Mouse (Mus musculus) cerebellum, adult 2 months (tissue): ENCODE measurements around the gene Asb1. TPM values are rescaled to one million over a fixed set of nuclear protein-coding genes. Genes with fewer than 3 reads are reported as not detected.
A peak's percentile ranks its signal among the peaks of the same experiment; 100 is the strongest.

ENCODE experiments used
- DNase-seq, 2 experiments: peaks; one replicate each; pipeline ENCODE4 v3.0.0; 2021
- H3K27ac ChIP-seq: fragments of 200-500 bp; 2 replicates; pipeline ENCODE4 v1.5.1; 2012; ENCODE audit warnings: low read length, control low read depth, inconsistent platforms; ENCODE audit not compliant: insufficient read depth
- H3K27me3 ChIP-seq: fragments of 200-500 bp; 2 replicates; pipeline ENCODE4 v1.6.1; 2012; ENCODE audit warnings: inconsistent platforms, mild to moderate bottlenecking, low read length, moderate library complexity; ENCODE audit not compliant: control insufficient read depth, insufficient read depth
- H3K4me1 ChIP-seq: fragments of 200-500 bp; 2 replicates; pipeline ENCODE4 v1.6.1; 2011; ENCODE audit warnings: low read length; ENCODE audit not compliant: control insufficient read depth, insufficient read depth
- H3K4me3 ChIP-seq: fragments of 200-500 bp; replicated peaks from 2 replicates; pipeline ENCODE3; 2011; ENCODE audit warnings: mild to moderate bottlenecking, low read depth, low read length, control low read depth; ENCODE audit not compliant: insufficient read depth
- CTCF ChIP-seq: fragments of 200-500 bp; IDR thresholded peaks from 2 replicates; pipeline ENCODE4 v1.5.1; 2011; ENCODE audit warnings: low read depth, mild to moderate bottlenecking, control low read depth, low read length, moderate library complexity, borderline replicate concordance; ENCODE audit not compliant: insufficient read depth
- POLR2A ChIP-seq: fragments of 200-500 bp; IDR thresholded peaks from 2 replicates; pipeline ENCODE4 v1.6.1; 2011; ENCODE audit warnings: low read length, control low read depth, borderline replicate concordance; ENCODE audit not compliant: insufficient read depth
- WGBS: fragments of 180-500 bp; shearing (Covaris S2); methylation state at CpG from one replicate; pipeline ENCODE4 v1.1.7; 2018; 5-methylcytosine and 5-hydroxymethylcytosine counted together
- polyA plus RNA-seq: library from polyadenylated mRNA; depleted of rRNA; stranded (reverse); fragments of >200 nt; gene quantifications from 2 replicates; pipeline ENCODE4 v1.2.3, GENCODE M21; 2012; rRNA removed

Asb1 gene
- polyA plus RNA-seq = 17.2 and 20.1 TPM in 2 replicates

DNA sequence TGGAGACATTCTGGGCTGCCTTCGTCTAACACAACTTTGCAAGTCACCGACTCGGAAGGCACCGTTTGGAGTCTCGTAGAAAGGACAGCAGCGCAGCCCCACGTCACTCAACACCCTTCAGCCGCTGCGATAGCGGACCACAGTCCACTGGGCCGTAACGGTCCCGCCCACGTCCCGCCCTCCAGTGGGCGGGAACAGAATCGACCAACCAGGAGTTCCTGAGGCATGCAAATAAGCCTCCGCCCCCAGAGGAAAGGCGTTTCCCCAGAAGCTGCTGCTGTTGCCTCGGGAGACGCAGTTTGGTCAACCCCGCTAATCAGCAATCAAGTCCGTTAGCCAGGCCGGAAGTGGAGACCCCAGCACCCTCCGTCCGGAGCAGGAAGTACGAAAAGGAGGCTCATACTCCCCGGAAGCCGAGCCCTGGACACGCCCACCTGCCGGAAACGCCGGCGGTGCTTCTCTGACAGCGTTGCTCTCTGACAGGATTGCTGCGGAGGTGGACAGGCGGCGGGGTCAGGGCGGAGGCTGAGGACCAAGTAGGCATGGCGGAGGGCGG, at the start of gene Asb1:
Gene Asb1, plus strand, starts transcription at position 274 of the 556 bp plus-strand sequence.
- Histone ChIP-seq H3K4me3 (peak within 1 kb of the TSS; percentile 66), H3K27ac (no peak within 1 kb of the TSS), H3K4me1 (peaks cover 5% of the 10 kb centered on the region; the same call in 1 of the 2 replicates), H3K27me3 (no peaks in the 10 kb centered on the region)
- peak; percentile 91 for DNase-seq
- peak; percentile 60; the same call in 1 of the 2 replicates for TF ChIP-seq POLR2A
- no peak; the same call in 1 of the 2 replicates for TF ChIP-seq CTCF
- under 1% methylated on average over 40 of the region's 41 CpGs for WGBS

DNA sequence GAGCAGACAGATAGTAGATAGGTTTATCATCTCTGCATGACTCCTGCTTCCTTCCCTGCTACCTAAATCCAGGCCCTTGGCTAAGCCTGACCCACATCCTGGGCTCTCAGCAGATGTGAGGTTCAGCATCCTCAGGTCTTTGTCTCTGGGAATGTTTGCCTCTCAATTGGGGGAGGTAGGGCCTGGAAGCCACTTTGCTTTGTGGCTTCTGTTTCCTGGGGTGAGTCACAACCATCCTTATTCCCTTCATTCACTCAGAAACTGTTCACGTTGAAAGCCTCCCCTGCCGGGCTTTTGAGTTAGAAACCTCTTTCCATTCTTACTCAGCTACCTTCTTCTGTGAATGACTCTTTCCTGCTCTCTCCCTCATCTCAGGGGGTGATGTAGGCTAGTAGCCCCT, 47.6 kb upstream of the Asb1 start:
- no peak for TF ChIP-seq POLR2A
- TF ChIP-seq CTCF = no peak
- 14% methylated on average over 2 of the region's 2 CpGs for WGBS

DNA sequence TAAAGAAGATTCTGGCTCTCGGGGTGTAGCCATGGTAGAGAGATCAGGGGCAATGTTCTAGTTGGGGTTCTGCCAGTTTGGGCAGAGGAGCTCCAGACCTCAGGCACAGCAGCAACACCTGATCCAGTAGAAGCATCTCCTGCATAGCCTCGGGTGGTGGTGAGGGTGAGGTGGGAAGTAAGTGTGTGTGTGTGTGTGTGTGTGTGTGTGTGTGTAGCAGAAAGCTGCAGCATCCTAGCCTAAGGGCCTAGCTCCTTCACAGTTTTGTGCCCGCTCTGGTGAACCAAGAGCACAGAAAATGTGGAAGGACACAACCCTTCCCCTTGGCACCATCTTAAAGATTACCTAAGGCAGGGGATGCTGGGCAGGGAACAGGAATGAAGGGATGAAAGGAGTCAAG, 46.4 kb upstream of the Asb1 start:
- 29% methylated on average over 3 of the region's 3 CpGs for WGBS
- H3K27me3 ChIP-seq = no peaks in the 10 kb centered on the region
- DNase-seq = peak in 1 of 2 experiments; percentile 30
- H3K4me3 ChIP-seq = peak overlapping the region; percentile 3
- TF ChIP-seq POLR2A = no peak
- TF ChIP-seq CTCF = no peak
- H3K4me1 ChIP-seq = peaks cover 13% of the 10 kb centered on the region
- H3K27ac ChIP-seq = no peak overlapping the region

More for the DNA sequence above, 47.6 kb upstream of the Asb1 start:
- peaks cover 13% of the 10 kb centered on the region for H3K4me1 ChIP-seq
- no peak overlapping the region for H3K4me3 ChIP-seq
- no peak overlapping the region for H3K27ac ChIP-seq
- no peak for DNase-seq
- H3K27me3 ChIP-seq = no peaks in the 10 kb centered on the region

DNA sequence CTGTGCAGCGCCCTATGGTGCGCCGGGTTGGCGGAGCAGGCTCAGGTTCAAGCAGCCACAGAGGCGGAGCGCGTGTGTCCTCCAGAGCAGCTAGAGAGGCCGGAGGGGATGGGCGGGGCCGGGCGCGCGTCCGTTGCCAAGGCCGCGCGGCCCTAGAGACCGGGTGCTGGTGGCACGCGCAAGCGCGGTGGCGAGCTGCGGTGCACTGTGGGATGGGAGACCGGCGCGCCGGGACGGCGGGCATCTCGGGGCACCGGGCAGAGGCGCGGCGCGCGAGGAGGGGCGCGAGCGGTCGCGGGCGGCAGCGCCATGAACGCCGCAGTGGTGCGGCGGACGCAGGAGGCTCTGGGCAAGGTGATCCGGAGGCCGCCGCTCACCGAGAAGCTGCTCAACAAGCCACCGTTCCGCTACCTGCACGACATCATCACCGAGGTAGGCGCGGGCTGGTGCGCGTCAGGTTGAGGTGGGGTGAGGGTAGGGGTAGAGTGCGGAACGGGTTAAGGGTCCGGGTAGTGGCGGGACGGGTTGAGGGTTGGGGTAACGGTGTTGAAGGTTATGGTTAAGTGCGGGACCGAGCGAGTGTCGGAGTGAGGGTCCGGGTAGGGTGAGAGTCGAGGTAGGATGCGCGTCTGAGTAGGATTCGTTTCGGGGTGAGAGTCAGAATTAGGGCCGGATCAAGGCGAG, 45.7 kb upstream of the Asb1 start, which contains the start of gene Traf3ip1:
Gene Traf3ip1, plus strand, starts transcription at position 191 of the 684 bp plus-strand sequence.
- H3K4me1 ChIP-seq = peaks cover 13% of the 10 kb centered on the region
- DNase-seq = peak; percentile 94 to 97
- peak within 1 kb of the TSS; percentile 85 for H3K4me3 ChIP-seq
- TF ChIP-seq CTCF = no peak
- peak; percentile 74 for TF ChIP-seq POLR2A
- H3K27me3 ChIP-seq = no peaks in the 10 kb centered on the region
- no peak within 1 kb of the TSS for H3K27ac ChIP-seq
- WGBS = under 1% methylated on average over 79 of the region's 79 CpGs

DNA sequence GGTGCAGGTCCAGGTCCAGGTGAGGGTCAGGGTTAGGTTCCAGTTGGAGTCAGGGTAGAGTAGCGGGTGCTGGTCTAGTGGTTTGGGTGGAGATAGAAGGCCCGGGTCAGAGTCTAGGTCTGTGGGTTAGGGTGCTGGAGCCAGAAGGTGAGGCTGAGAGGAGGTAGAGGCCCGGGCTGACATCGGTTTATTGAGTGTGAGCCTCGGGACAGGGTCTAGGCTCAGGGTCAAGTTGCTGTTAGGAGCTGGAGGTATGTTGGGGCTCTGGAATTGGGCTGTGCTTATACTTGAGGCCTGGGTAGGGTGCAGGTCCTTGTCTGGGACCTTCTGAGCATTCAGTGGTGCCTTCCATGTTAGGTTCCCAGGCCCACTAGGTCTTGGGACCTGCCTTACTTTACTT, 45.0 kb upstream of the Asb1 start:
- Histone ChIP-seq H3K4me1 (peaks cover 13% of the 10 kb centered on the region), H3K27ac (no peak overlapping the region), H3K27me3 (no peaks in the 10 kb centered on the region), H3K4me3 (peak overlapping the region; percentile 85)
- no peak for TF ChIP-seq POLR2A
- no peak for TF ChIP-seq CTCF
- peak in 1 of 2 experiments; percentile 7 for DNase-seq
- 47% methylated on average over 5 of the region's 5 CpGs for WGBS

DNA sequence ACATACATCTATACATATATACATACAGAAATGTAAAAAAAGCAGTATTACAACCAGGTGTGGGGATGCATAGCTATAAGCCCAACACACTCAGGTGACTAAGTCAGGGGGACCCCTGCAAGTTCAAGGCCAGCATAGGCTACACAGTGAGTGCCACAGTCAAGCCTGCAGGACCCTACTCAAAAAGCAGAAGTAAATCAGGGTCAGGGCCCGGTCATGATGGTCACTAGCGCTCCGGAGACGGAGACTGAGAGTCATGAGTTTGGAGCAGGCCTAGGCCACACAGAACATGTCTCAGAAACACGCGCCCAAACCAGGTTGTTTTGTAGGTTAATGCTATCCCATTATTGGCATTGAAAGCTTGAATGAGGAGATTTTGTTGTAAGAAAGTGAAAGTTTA, 41.8 kb upstream of the Asb1 start:
- 96% methylated on average over 6 of the region's 6 CpGs for WGBS

DNA sequence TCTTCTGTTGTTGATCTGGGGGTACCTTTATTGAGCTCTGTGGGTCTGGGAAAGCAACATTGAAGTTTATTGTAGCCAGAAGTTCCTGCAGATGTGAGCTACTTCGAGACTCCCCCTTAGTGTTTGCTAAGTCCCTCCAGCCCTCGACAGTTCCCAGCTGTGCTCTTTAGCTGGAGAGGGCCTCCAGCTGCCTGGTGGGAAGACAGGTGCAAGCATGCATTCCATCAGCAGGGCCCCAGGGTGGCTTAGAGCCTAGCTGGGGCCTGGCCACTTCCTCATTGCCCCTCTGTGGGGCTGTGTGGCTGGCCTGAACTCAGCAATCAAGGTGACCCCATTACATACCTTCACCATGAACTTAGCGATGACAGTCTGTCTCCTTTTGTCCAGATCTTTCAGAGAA, 35.7 kb upstream of the Asb1 start:
- TF ChIP-seq CTCF (no peak), POLR2A (no peak)
- 73% methylated on average over 3 of the region's 3 CpGs for WGBS
- Histone ChIP-seq H3K4me1 (no peaks in the 10 kb centered on the region), H3K4me3 (no peak overlapping the region), H3K27me3 (no peaks in the 10 kb centered on the region), H3K27ac (no peak overlapping the region)
- DNase-seq = no peak

More for the DNA sequence above, 41.8 kb upstream of the Asb1 start:
- Histone ChIP-seq H3K4me3 (no peak overlapping the region), H3K4me1 (peaks cover 13% of the 10 kb centered on the region), H3K27ac (no peak overlapping the region), H3K27me3 (no peaks in the 10 kb centered on the region)
- DNase-seq = no peak
- TF ChIP-seq POLR2A (no peak), CTCF (no peak)

DNA sequence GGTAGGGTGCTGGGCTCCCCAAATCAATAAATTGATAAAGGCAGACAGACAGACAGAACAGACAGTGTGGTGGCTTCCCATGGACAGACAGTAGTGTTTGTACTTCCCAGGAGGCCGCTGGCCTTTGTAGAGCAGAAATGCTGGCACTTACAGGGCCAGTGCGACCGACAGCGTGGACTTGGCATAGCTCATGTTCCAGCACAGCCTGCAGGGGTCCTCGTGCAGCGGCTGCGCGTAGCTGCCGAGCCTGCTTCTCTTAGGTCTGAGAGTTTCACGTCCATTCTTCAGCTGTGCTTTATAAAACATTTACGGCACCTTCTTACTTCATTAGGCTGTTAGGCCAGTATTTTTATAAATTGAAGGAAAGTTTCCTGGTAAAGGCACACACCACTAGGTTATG, 25.4 kb upstream of the Asb1 start:
- H3K27ac ChIP-seq = no peak overlapping the region
- 23% methylated on average over 11 of the region's 11 CpGs for WGBS
- TF ChIP-seq POLR2A (no peak), CTCF (no peak)

DNA sequence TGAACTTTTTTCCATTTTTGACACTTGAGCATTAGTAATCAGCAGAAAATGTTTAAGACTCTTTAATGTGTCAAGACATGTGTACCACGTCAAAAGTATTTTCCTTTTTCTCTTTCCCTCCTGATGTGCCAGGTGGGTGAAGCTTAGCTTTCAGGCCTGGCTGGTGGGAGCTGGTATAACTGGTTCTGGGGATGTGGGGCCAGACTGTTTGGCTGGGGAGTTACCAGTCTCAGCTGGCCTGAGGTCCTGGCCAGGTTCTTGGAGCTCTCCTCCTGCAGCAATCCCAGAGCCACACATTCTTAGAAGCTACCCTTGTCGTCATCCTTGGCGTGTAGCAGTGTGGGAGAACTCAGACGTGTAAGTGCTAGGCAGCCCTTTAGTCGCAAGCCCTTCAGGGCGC, 24.7 kb upstream of the Asb1 start:
- Histone ChIP-seq H3K27me3 (no peaks in the 10 kb centered on the region), H3K4me3 (no peak overlapping the region), H3K4me1 (no peaks in the 10 kb centered on the region; the same call in 1 of the 2 replicates), H3K27ac (no peak overlapping the region)
- no peak for DNase-seq
- no peak for TF ChIP-seq CTCF
- no peak for TF ChIP-seq POLR2A
- WGBS = 88% methylated on average over 6 of the region's 6 CpGs

More for the DNA sequence above, 25.4 kb upstream of the Asb1 start:
- Histone ChIP-seq H3K4me3 (no peak overlapping the region), H3K4me1 (no peaks in the 10 kb centered on the region; the same call in 1 of the 2 replicates), H3K27me3 (no peaks in the 10 kb centered on the region)
- DNase-seq = no peak
